Comparison of ENCODE assay signal across 9 mouse cellular contexts in genomic region chr1:52149934-52150346, GRCm38 (mm10). TPM values are rescaled to one million over a fixed set of nuclear protein-coding genes. Genes with fewer than 3 reads are reported as not detected.
DNase-seq lines count a peak whose midpoint lies in the region; ATAC-seq and TF ChIP-seq lines count a peak whose summit lies in the region.
"Had no signal": no experiment of that assay in that cellular context is flagged by ENCODE, and none has a peak within 500 bp of the region (broad histone marks: within the 10 kb centered on the region; RNA-seq: fewer than 3 reads in every experiment).

No protein-coding gene starts in this region.

- no peaks in the 10 kb centered on the region for H3K27me3 ChIP-seq in limb, embryonic 11.5 days (ENCODE audit: control insufficient read depth, insufficient read depth, low read length)
- H3K27me3 ChIP-seq in limb, embryonic 10.5 days (ENCODE audit: low read depth, poor library complexity, severe bottlenecking), result no peaks in the 10 kb centered on the region
- no peaks in the 10 kb centered on the region for H3K27me3 ChIP-seq in heart, adult 2 months (ENCODE audit: control insufficient read depth, insufficient read depth, low read length)
- H3K27me3 ChIP-seq in stomach, embryonic 16.5 days (ENCODE audit: control insufficient read depth, insufficient read depth, low read length), result no peaks in the 10 kb centered on the region

- no peak overlapping the region for H3K4me2 ChIP-seq in limb, embryonic 11.5 days (ENCODE audit: low read depth, severe bottlenecking)
- H3K4me2 ChIP-seq in stomach, embryonic 16.5 days (ENCODE audit: low read depth, low read length), result peak overlapping the region; percentile 22; the same call in 1 of the 2 replicates

- no peak for TF ChIP-seq EP300 in heart, adult 2 months (IDR thresholded peaks at IDR 0.05; ENCODE audit: insufficient read depth, low read depth, low read length)

- WGBS in limb, embryonic 11.5 days, result 59% methylated on average over 9 of the region's 9 CpGs
- 64% methylated on average over 9 of the region's 9 CpGs for WGBS in limb, embryonic 10.5 days
- WGBS in heart, adult 2 months, result 38% methylated on average over 9 of the region's 9 CpGs
- WGBS in stomach, embryonic 16.5 days, result 34% methylated on average over 9 of the region's 9 CpGs

- no peaks in the 10 kb centered on the region for H3K79me2 ChIP-seq in heart, adult 2 months (replicated peaks; ENCODE audit: control insufficient read depth, insufficient read depth, low read length)

- intact Hi-C loops in heart, adult 2 months (cut with DNase I), result loop anchor here (10.0 kb wide), 1 partner anchor 485 kb away; the partner anchor contains the start of gene Nemp2

- peaks cover 10% of the 10 kb centered on the region for H3K4me1 ChIP-seq in limb, embryonic 11.5 days (ENCODE audit: control insufficient read depth, insufficient read depth, low read length)
- H3K4me1 ChIP-seq in limb, embryonic 10.5 days, result peaks cover 34% of the 10 kb centered on the region
- H3K4me1 ChIP-seq in heart, adult 2 months (ENCODE audit: control insufficient read depth, insufficient read depth, low read length), result peaks cover 15% of the 10 kb centered on the region
- peaks cover 14% of the 10 kb centered on the region for H3K4me1 ChIP-seq in stomach, embryonic 16.5 days (ENCODE audit: control insufficient read depth, insufficient read depth, low read length)

- H3K36me3 ChIP-seq in limb, embryonic 11.5 days (ENCODE audit: control insufficient read depth, insufficient read depth, low read length), result no peaks in the 10 kb centered on the region
- H3K36me3 ChIP-seq in limb, embryonic 10.5 days, result peaks cover 5% of the 10 kb centered on the region; the same call in 1 of the 2 replicates
- H3K36me3 ChIP-seq in heart, adult 2 months (ENCODE audit: control insufficient read depth, insufficient read depth, low read length), result peaks cover 8% of the 10 kb centered on the region
- H3K36me3 ChIP-seq in stomach, embryonic 16.5 days (ENCODE audit: control insufficient read depth, insufficient read depth, low read length), result 0 out of 2 replicates have a peak, but pooled peaks cover 4% of the 10 kb centered on the region

- H3K4me3 ChIP-seq in limb, embryonic 11.5 days (ENCODE audit: low read depth, low read length), result no peak overlapping the region
- H3K4me3 ChIP-seq in limb, embryonic 10.5 days, result no peak overlapping the region
- H3K4me3 ChIP-seq in heart, adult 2 months, result no peak overlapping the region
- no peak overlapping the region for H3K4me3 ChIP-seq in stomach, embryonic 16.5 days (replicated peaks; ENCODE audit: low read length)

- no peak for TF ChIP-seq POLR2A in heart, adult 2 months (IDR thresholded peaks at IDR 0.05; ENCODE audit: insufficient read depth, low read depth, low read length)

- DNase-seq in limb, embryonic 11.5 days (ENCODE audit: low spot score), result no peak
- DNase-seq in limb, embryonic 10.5 days (ENCODE audit: low spot score), result no peak
- peak; percentile 86 to 87 for DNase-seq in cerebellum, postnatal 25 days
- peak; percentile 61 to 68 for DNase-seq in heart, adult 2 months
- peak; percentile 77 to 79 for DNase-seq in layer of hippocampus, adult 8-10 months (ENCODE audit: low spot score in 2 of 2)
- peak; percentile 44 for DNase-seq in lung, postnatal 36 days
- DNase-seq in urinary bladder, postnatal 25 days (ENCODE audit: low spot score), result no peak

- H3K9me3 ChIP-seq in limb, embryonic 11.5 days (ENCODE audit: control insufficient read depth, low read length), result no peaks in the 10 kb centered on the region
- no peaks in the 10 kb centered on the region for H3K9me3 ChIP-seq in limb, embryonic 10.5 days (replicated peaks)
- no peaks in the 10 kb centered on the region for H3K9me3 ChIP-seq in stomach, embryonic 16.5 days (replicated peaks; ENCODE audit: control insufficient read depth, low read length)

- H3K27ac ChIP-seq in limb, embryonic 11.5 days (replicated peaks; ENCODE audit: low read depth, low read length), result no peak overlapping the region
- H3K27ac ChIP-seq in limb, embryonic 10.5 days, result no peak overlapping the region
- peak overlapping the region; percentile 56 for H3K27ac ChIP-seq in heart, adult 2 months
- no peak overlapping the region for H3K27ac ChIP-seq in stomach, embryonic 16.5 days (ENCODE audit: low read length)
- H3K27ac ChIP-seq: macrophage had no signal

- no peak overlapping the region for H3K9ac ChIP-seq in limb, embryonic 11.5 days (ENCODE audit: low read length)
- H3K9ac ChIP-seq in heart, adult 2 months (ENCODE audit: low read depth, low read length), result no peak overlapping the region
- no peak overlapping the region for H3K9ac ChIP-seq in stomach, embryonic 16.5 days (ENCODE audit: low read length)

- TF ChIP-seq CTCF in heart, adult 2 months (IDR thresholded peaks at IDR 0.05), result no peak

- 0 out of 2 replicates have a peak, but pooled peaks have one; percentile 44 for ATAC-seq in limb, embryonic 11.5 days (ENCODE audit: insufficient number of reproducible peaks, low FRiP score, low TSS enrichment, low read depth)
- peak; percentile 30 for ATAC-seq in stomach, embryonic 16.5 days (ENCODE audit: insufficient read depth, low FRiP score)

RNA-seq across cellular contexts. Expression of gene Stat1, which starts 30.7 kb away (rescaled TPM):
- polyA plus RNA-seq in limb, embryonic 11.5 days (2014; fragmentation: Nextera tagmentation; extraction: Ambion mirVana), result 14.9 and 16.1 TPM in 2 replicates
- polyA plus RNA-seq in limb, embryonic 10.5 days (2016; fragmentation: Nextera tagmentation; extraction: Ambion mirVana), result 7.2 and 10.5 TPM in 2 replicates
- 10 to 100 TPM; 27.7 to 30.6 TPM for total RNA-seq in heart, adult 2 months (2021)
- polyA plus RNA-seq in heart, adult 2 months (2012; rRNA removed), result 24.1 and 29.8 TPM in 2 replicates
- 10 to 100 TPM; 22.8 to 33.8 (median 28.1) TPM for total RNA-seq in layer of hippocampus, adult 8-10 months (2022)
- polyA plus RNA-seq in stomach, embryonic 16.5 days (2015; fragmentation: Nextera tagmentation; extraction: Ambion mirVana), result 23.4 and 23.8 TPM in 2 replicates

Comparison
In these comparisons a context has a peak if more than half of its experiments do, and no peak if none do; other contexts are left out.
1. DNase-seq: peak in cerebellum, postnatal 25 days (2 of 2), heart, adult 2 months (2 of 2), layer of hippocampus, adult 8-10 months (2 of 2) and lung, postnatal 36 days (single experiment); none in limb, embryonic 11.5 days (single experiment), limb, embryonic 10.5 days (single experiment) and urinary bladder, postnatal 25 days (single experiment).